Mouse (Mus musculus) stomach, embryonic 16.5 days (tissue): Measurements from ENCODE around the gene March4. TPM values are rescaled to one million over a fixed set of nuclear protein-coding genes. Genes with fewer than 3 reads are reported as not detected.

Experiments
- ATAC-seq: fragments of 200-750 bp; cut with Nextera tagmentation; 2 replicates; pipeline ENCODE4 v1.8.0; 2017; ENCODE audit warnings: moderate number of reproducible peaks, moderate TSS enrichment; ENCODE audit not compliant: insufficient read depth, low FRiP score
- H3K27ac ChIP-seq: fragments of 300-500 bp; sonication (generic); 2 replicates; pipeline ENCODE4 v1.5.1; 2014; ENCODE audit warnings: low read length
- H3K27me3 ChIP-seq: fragments of 300-500 bp; sonication (generic); 2 replicates; pipeline ENCODE4 v1.6.1; 2014; ENCODE audit warnings: low read length, control low read depth, mixed read lengths; ENCODE audit not compliant: control insufficient read depth, insufficient read depth
- H3K36me3 ChIP-seq: fragments of 300-500 bp; sonication (generic); 2 replicates; pipeline ENCODE4 v1.6.1; 2014; ENCODE audit warnings: low read length; ENCODE audit not compliant: control insufficient read depth, insufficient read depth
- H3K4me1 ChIP-seq: fragments of 300-500 bp; sonication (generic); 2 replicates; pipeline ENCODE4 v1.6.1; 2014; ENCODE audit warnings: low read length, control low read depth, mixed read lengths; ENCODE audit not compliant: control insufficient read depth, insufficient read depth
- H3K4me2 ChIP-seq: fragments of 300-500 bp; sonication (generic); 2 replicates; pipeline ENCODE4 v1.6.1; 2014; ENCODE audit warnings: low read depth, low read length, mixed read lengths
- H3K4me3 ChIP-seq: fragments of 300-500 bp; sonication (generic); replicated peaks from 2 replicates; pipeline ENCODE4 v1.5.1; 2014; ENCODE audit warnings: mild to moderate bottlenecking, low read length
- H3K9ac ChIP-seq: fragments of 300-500 bp; sonication (generic); 2 replicates; pipeline ENCODE4 v1.6.1; 2014; ENCODE audit warnings: low read length
- H3K9me3 ChIP-seq: fragments of 300-500 bp; sonication (generic); replicated peaks from 2 replicates; pipeline ENCODE4 v1.6.1; 2016; ENCODE audit warnings: low read length, control low read depth; ENCODE audit not compliant: control insufficient read depth
- WGBS: fragments of 180-500 bp; shearing (Covaris S2); extraction: QIAGEN DNeasy Blood & Tissue Kit; methylation state at CpG from one replicate; pipeline ENCODE4 v1.1.7; 2014; 5-methylcytosine and 5-hydroxymethylcytosine counted together
- polyA plus RNA-seq: library from polyadenylated mRNA; unstranded; fragments of >200 nt; fragmentation: Nextera tagmentation; extraction: Ambion mirVana; gene quantifications from 2 replicates; pipeline ENCODE4 v1.2.1, GENCODE M21; 2015

The March4 gene
- polyA plus RNA-seq: 0.14 TPM in 2 replicates

DNA sequence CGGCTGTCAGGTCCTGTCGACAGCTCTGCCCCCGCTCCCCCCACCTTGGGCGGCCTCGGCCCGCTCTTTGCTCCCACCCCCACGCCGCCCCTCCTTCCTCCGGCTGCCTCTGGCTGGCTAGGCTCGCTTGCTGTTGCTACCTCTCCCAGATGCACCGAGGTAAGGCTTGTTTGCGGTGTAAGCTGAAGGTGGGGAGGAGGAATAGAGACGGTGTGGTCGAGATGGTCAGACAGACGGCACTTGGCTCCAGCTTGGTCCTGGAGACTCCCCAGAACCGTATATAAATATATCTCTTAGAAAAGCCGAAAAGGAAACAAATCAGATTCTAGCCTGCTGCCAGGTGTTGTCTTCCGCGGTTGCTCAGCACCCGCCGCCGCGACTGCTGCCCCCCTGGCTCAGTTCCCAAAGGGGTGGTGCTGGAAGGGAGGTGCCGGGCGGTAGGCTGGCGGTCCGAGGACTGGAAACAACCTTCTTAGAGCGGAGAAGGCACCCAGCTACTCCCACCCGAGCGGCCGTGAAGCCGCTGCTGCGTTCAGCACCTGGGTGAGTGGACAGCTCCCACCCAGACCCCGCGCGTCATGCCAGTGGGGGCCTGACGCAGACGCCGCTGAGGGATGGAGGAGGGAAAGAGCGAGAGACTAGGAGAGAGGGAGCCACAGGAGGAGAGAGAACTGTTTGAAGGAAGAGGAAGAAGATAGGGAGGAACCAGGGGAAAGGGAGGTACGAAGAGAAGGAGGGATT is at the start of gene March4:
March4 (minus strand) TSS at position 320 of the 741 bp plus-strand sequence.
- Histone ChIP-seq H3K27me3 (peaks cover 27% of the 10 kb centered on the region), H3K9ac (no peak within 1 kb of the TSS), H3K4me3 (peak within 1 kb of the TSS; percentile 39), H3K9me3 (no peaks in the 10 kb centered on the region), H3K4me2 (peak within 1 kb of the TSS; percentile 55), H3K36me3 (no peaks in the 10 kb centered on the region), H3K4me1 (no peaks in the 10 kb centered on the region), H3K27ac (no peak within 1 kb of the TSS)
- peak; percentile 58 for ATAC-seq
- 1% methylated on average over 41 of the region's 41 CpGs for WGBS

DNA sequence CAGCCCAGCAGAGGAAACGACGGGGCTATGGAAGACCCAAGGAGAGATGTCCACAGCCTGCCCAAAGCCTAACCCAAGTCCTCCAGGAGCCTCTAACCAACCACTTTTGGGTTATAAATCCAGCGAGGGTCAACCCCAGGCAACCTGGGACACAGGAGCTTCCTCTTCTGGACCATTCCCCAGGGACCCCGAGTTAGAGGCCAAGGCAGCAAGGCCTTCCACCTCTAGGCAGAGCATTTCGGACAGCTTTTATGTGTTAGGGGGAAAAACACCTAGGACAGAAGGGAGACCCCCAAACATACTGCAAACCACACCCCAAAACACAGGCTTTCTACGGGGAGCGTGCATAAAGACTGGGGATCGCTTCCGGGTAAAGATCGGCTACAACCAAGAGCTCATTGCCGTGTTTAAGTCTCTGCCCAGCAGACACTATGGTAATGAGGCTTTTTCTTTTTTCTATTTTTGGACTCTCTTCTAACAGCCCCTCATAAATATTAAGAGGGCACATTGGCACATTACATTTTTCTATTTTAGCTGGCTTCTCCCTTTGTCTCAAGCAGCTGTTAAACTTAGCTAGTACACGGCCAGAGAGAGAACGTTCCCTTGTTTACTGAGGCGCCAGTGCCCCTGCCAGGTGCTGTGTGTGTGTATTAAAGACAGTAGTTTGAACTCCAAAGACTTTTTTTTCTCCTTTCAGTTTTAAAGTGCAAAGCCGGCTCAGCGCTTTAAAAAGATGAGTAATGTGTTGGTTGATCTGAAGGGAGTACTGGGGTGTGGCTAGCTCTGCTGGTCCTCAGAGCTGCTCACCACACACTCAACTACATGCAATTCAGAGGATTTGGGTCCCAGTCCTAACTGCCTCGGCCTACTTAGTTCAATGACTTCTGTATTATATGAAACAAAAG is 49.5 kb upstream of the March4 start:
- Histone ChIP-seq H3K4me2 (no peak overlapping the region), H3K27ac (no peak overlapping the region), H3K27me3 (no peaks in the 10 kb centered on the region), H3K36me3 (peaks cover 12% of the 10 kb centered on the region), H3K4me1 (peaks cover 9% of the 10 kb centered on the region), H3K9ac (no peak overlapping the region), H3K4me3 (no peak overlapping the region), H3K9me3 (no peaks in the 10 kb centered on the region)
- WGBS: 85% methylated on average over 17 of the region's 17 CpGs
- no peak for ATAC-seq

DNA sequence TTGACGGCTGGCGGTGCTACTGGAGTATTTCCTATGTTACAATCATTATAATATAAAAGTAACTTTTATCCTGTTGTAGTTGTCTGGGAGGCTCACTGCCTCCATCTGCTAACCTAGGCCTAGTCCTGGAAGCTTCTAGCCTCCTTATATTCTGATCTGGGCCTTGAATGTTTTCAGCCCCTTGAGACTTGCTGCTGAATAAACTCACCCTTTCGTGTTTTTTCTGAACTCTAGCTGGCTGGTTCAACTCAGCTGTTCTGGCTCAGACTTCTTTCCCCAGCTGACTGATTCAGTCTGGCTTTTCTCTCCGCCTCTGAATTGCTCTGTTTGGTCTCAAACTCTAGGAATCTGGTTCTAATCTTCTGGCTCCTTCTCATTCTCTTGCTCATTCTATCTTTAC is 47.2 kb upstream of the March4 start:
- Histone ChIP-seq H3K27ac (peak overlapping the region; percentile 87), H3K36me3 (peaks cover 9% of the 10 kb centered on the region), H3K27me3 (no peaks in the 10 kb centered on the region), H3K9ac (peak overlapping the region; percentile 80), H3K9me3 (no peaks in the 10 kb centered on the region), H3K4me1 (peaks cover 9% of the 10 kb centered on the region), H3K4me2 (peak overlapping the region; percentile 74), H3K4me3 (peak overlapping the region; percentile 76)
- WGBS: 64% methylated on average over 4 of the region's 4 CpGs
- ATAC-seq: no peak

DNA sequence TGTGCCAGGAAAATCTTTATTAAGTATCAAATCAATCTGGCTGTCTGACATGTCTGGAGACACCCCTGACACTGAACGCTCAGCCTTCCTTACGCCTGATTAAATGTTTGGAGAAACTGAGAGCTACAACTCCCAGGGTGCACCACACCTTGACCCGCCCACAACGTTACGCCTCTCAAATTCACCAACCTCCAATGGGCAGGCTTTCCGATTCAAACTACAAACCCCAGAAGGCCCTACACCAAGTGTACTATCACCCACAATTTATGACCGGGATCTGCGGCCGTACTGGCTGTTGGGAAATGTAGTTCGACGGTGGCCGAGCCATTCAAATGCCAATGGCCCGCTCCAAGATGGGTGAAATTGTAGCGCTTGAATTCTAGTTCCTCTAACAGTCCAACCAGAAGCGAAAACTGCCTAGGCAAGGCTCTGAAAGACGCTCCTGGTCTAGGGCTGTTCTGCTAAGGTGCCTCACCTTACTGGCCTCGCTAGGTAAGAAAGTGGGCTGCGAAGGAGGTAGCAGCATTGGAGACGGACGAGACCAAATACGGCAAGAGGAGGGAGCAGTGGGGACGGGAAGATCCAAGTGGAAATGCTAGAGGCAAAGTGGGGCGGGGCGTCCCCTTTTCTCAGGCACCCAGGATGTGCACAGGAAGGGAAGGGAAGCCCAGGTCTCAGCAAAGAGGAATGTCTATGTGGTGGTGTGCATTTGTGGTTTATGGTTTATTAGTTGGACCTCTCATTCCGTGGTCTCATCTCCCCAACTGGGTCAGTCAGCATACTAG is 46.4 kb upstream of the March4 start, which contains the start of gene Smarcal1:
Smarcal1 (plus strand) TSS at position 305 of the 785 bp plus-strand sequence.
- WGBS: under 1% methylated on average over 25 of the region's 25 CpGs
- Histone ChIP-seq H3K4me1 (peaks cover 9% of the 10 kb centered on the region), H3K4me2 (peak within 1 kb of the TSS; percentile 74), H3K9me3 (no peaks in the 10 kb centered on the region), H3K27me3 (no peaks in the 10 kb centered on the region), H3K9ac (peak within 1 kb of the TSS; percentile 80), H3K4me3 (peak within 1 kb of the TSS; percentile 76), H3K27ac (peak within 1 kb of the TSS; percentile 87), H3K36me3 (peaks cover 9% of the 10 kb centered on the region)
- peak; percentile 99 for ATAC-seq

DNA sequence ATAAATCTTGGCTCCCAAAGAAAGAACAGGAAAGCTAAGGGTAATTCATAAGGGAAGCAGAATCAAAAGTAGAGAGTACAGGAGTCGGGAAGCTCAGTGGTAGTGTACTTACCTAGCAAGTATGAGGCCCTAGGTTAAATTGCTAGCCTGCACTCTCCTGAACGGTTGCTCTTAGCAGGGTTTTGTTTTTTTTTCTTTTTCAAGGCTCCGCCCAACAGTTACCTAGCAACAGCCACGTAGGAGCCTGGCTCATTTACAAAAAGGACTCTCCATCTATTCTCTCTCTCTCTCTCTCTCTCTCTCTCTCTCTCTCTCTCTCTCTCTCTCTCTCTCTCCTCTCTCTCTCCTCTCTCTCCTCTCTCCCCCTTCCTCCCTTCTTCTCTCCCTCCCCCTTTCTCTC is 42.1 kb upstream of the March4 start:
- no peak overlapping the region for H3K4me3 ChIP-seq
- no peak overlapping the region for H3K4me2 ChIP-seq
- ATAC-seq: no peak
- 26% methylated on average over 4 of the region's 4 CpGs for WGBS
- no peaks in the 10 kb centered on the region for H3K9me3 ChIP-seq
- H3K4me1 ChIP-seq: peaks cover under 1% of the 10 kb centered on the region; the same call in 1 of the 2 replicates
- H3K27me3 ChIP-seq: no peaks in the 10 kb centered on the region
- H3K27ac ChIP-seq: no peak overlapping the region
- H3K36me3 ChIP-seq: no peaks in the 10 kb centered on the region
- no peak overlapping the region for H3K9ac ChIP-seq

DNA sequence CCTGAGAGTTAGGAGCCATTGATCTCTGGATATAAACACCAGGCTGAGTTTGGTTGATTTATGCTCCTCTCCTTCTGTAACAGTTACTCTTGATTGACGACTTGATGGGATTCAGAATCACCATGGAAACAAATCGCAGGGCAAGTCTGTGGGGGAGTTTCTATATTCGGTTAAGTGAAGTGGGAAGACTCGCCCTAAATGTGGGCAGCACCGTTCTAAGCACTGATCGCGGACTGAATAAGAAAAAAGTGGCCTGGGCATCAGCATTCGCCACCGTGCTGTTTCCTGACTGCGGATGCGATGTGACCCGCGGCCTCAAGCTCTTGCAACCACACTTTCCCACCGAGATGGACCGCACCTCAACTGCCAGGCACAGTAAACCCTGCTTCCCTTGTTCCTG is 41.6 kb upstream of the March4 start:
- Histone ChIP-seq H3K9me3 (no peaks in the 10 kb centered on the region), H3K4me1 (no peaks in the 10 kb centered on the region), H3K9ac (no peak overlapping the region), H3K4me2 (no peak overlapping the region), H3K27me3 (no peaks in the 10 kb centered on the region), H3K27ac (no peak overlapping the region), H3K36me3 (no peaks in the 10 kb centered on the region), H3K4me3 (no peak overlapping the region)
- WGBS: 39% methylated on average over 15 of the region's 15 CpGs
- ATAC-seq: no peak

DNA sequence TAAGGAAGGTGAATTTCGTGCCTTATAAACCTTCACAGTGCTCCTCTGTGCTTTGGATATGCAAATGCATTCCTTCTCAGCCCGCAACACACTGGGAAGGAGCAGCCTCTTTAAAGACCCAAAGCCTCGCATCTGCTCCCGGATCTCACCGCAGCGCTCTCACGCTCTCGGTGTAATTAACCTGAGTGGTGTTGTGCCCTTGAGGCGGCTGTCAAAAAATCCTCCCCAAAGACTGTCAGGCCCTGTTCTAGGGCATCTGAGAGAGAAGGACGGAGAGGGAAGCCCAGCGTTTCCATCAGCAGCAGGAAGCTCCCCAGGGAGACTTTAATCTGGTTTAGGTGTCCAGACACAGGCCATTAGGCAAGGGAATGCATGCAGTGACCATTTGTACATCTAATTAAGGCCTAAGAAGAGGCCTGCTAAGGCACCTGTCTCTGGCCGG is 40.8 kb upstream of the March4 start:
- no peaks in the 10 kb centered on the region for H3K36me3 ChIP-seq
- no peak overlapping the region for H3K4me3 ChIP-seq
- H3K9ac ChIP-seq: no peak overlapping the region
- no peak for ATAC-seq
- no peaks in the 10 kb centered on the region for H3K27me3 ChIP-seq
- H3K9me3 ChIP-seq: no peaks in the 10 kb centered on the region
- no peaks in the 10 kb centered on the region for H3K4me1 ChIP-seq
- WGBS: 23% methylated on average over 12 of the region's 12 CpGs
- H3K27ac ChIP-seq: no peak overlapping the region
- H3K4me2 ChIP-seq: no peak overlapping the region

DNA sequence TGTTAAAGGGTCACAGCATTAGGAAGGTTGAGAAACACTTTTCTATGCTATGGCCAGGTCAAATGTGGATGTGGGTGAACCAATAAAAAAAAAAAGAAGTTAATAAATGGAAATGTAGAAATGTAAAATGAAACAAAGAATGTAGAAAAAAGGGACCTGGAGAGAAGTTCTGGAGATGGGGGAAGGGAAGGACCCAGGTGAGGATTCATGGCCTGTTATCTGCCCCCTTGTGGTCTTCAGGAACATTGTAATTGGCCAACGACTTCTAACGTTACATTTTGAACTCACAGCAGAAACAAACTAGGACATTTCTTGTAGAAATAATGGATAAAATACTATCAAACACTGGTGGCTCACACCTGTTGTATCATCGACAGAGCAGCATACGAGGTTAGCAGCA is 38.4 kb upstream of the March4 start:
- 46% methylated on average over 4 of the region's 4 CpGs for WGBS
- no peak for ATAC-seq
- Histone ChIP-seq H3K36me3 (no peaks in the 10 kb centered on the region), H3K4me3 (no peak overlapping the region), H3K9me3 (no peaks in the 10 kb centered on the region), H3K27me3 (no peaks in the 10 kb centered on the region), H3K4me1 (no peaks in the 10 kb centered on the region), H3K27ac (no peak overlapping the region), H3K9ac (no peak overlapping the region), H3K4me2 (no peak overlapping the region)
